Mouse (Mus musculus): ENCODE results near the gene Gse1.

The Gse1 gene

DNA sequence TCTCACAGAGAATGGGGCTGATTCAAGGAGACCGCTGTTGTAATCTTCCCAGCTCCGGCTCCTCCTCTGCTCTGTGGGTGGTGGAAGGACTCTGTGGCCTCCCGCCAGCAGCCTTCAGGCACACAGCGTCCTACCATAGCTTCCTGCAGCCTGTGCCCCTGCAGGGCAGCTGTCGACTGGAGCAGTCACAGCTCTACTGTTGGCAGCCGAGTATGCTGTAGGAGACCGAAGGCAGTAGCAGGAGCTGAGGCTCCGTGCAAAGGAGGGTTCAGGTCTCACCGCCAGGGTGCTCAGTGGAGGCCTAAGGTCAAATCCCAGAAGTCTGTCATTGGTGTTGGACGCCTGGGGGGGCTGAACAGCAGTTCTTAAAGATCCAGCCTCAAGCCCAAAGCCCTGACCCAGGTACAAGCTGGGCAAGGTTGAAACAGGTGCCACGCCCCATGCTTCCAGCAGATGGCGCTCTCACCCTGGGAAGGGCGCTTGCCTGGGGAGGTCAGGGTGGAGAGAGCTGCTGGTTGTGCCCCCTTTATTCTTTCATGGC is 72.4 kb downstream of the Gse1 start:
- DNase-seq (ENCODE audit: low spot score in 2 of 2) = peak; percentile 73 to 76

GRCm38 (mm10) chr8:120302941-120303675 is 74.9 kb downstream of the Gse1 start:
- DNase-seq (ENCODE audit: low spot score in 2 of 2) = no peak

GRCm38 (mm10) chr8:120304097-120304496 is 75.8 kb downstream of the Gse1 start:
- no peak for DNase-seq (ENCODE audit: low spot score in 2 of 2)

DNA sequence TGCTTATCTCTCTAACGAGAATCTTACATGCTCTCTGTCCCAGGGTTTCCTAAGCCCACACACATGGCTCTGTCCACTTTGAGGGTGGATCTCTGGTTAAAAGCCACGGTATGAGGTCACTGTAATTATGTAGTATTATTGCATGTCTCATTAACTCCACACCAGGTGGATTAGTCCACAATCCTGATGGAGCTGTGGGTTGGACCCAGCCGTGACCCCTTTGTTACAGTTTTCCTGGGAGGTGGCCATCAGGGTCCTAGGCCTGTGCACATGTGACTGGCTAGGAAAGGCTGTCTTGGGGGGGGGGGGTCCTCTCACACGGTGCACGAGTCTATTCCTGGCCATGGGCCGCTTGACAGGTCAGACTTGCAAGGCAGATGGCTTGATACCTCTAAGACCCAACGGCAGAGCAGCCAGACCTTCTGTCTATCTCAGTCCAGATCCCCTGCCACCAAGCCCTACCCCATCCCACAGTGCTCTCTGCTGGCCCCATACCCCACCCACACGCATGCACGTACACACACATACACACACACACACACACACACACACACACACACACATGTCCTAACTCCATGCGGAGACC is 77.6 kb downstream of the Gse1 start:
- DNase-seq (ENCODE audit: low spot score in 2 of 2) = no peak

DNA sequence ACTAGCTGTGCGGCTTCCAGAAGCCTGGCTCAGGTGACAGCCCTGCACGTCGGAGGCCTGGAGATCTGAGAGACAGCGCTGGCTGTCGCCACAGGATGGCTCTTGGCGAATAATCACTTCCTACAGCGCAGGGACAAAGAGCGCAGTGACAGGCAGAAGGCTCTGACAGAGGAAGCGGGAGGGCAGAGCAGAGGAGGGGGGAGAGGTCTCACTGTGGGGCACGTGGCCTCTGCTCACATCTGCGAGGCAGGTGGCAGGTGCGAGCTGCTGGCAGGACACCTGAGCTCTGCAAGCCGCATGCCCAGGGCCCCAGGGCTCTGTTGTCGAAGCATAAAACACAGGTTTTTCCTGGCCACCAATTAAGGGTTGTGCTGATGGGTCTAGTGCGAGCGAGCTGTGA is 78.8 kb downstream of the Gse1 start:
- no peak for DNase-seq (ENCODE audit: low spot score in 2 of 2)

DNA sequence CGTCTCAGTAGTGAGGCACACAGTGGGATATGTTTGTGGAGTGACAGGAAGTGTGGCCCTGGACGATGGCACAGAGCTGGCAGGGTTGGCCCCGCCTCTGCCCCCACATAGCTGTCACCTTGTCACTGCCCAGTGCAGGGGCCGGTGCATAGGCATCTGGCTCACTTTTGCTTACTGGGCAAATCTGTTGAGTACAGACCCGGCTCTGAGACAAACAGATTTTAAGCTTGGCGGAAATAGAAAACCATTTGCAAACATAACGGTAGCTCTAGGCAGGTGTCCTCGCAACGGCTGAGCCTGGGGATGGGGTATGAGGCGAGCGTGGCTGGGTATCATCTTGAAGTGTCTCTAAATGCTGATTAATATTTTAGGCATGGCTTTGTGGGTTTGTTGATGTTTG is 79.3 kb downstream of the Gse1 start:
- DNase-seq (ENCODE audit: low spot score in 2 of 2) = no peak

DNA sequence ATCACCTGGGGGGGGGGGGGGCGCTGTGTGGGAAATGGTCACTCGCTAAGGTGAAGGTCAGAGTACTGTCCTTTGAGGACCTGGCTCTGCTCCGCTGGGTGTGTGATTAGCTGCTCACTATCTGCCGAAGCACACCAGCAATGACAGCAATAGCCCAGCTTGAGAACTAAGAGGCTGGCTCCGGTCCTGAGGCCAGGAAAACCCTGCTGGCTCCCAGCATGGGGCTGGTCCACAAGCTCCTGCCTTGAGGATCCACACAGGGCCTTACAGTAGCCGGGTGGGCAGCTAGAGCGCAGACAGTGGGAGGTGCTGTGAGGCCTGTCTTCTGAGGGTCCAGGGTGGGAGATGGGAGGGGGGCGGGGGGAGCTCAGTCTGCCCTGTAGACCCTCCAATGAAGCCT is 79.9 kb downstream of the Gse1 start:
- DNase-seq (ENCODE audit: low spot score in 2 of 2) = no peak

DNA sequence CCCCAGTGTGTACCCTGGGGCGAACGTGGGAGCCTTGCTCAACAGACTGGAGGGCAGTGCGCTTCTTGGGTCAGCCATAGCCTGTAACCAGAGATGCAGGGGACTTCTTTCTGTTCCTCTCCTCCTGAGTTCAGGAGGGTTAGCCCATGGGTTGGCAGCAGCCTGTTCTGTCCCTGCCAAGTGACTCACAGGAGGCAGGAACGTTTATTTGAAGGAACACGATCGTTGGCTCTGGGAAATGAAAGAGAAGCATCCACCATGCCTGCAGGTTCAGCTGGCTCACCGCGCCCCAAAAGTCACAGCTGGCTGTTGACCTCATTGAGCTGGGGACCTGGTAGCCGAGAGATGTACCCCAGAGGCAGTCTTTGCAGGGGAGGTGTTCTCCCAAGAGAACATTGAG is 80.3 kb downstream of the Gse1 start:
- no peak for DNase-seq (ENCODE audit: low spot score in 2 of 2)

DNA sequence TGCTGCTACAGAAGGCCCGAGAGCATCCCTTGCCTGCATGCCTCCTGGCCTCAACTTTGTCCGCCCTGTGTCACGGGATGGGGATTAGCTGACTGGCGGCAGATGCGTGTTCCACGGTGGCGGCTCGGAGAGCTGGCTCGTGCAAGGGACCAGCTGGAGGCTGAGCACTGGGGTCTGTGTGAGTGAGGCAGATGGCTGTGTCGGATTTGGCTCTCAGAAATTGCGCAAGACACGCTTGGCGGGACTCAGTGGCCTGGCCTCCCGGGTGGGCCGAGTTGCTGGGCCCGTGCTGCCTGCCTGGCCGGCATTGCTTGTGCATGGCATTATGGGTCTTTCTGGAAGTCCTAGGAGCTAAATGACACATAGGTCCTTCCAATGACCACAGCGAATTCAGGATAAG is 81.1 kb downstream of the Gse1 start:
- DNase-seq (ENCODE audit: low spot score in 2 of 2) = peak; percentile 79 to 87

DNA sequence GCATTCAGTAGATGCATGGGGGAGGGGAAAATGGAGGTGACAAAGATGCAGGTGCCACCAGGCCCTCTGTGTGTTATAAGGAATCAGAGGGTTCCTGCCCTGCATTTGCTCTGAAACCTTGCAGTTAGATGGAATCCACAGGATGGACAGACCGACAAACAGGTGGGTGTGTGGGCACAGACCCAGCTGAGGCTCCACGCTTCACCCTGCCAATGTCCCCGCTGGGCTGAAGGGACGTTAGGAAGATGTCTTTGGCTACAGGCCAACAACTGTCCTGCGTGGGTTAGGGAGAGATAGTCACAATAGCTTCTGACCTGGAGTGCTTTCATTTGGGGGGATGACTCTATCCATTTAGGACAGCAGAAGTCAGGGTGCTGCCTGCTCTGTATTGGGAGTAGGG is 81.8 kb downstream of the Gse1 start:
- DNase-seq (ENCODE audit: low spot score in 2 of 2) = no peak

DNA sequence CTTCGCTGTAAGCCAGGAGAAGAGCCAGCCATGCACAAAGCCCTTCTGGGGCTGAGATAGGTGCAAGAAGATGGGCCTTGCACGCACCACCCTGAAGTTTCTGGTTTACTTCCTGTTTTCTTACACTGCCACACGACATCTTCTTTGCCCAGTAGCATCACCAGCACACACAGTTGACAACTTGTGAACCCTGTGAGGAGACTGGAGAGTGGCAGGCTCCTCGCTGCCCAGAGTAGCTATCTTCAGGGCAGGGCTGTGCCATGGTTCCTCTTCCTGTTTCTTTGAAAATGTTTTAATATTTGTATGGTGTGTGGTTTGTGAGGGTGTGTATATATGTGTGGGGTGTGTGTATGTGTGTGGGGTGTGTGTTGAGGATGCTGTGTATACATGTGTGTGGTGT is 84.2 kb downstream of the Gse1 start:
- no peak for DNase-seq (ENCODE audit: low spot score in 2 of 2)

DNA sequence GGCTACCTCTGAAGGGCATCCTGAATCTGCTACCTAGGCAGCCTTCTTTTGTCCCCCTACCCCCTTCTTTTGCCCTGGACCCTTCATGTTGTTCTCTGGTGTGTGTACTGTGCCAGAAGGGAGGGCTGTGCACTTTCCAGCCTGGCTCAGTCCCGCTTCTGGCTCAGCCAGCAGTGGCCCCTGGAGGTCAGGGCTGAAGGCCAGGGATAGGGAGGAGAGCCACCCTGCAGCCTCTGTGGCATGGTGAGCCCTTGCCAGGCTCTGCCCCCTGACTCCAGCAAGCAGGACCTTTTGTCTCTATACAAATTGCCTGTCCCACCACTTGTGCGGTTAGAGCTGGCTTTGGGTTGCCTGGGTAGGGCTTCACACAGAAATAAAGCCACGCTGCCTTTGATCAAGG is 85.4 kb downstream of the Gse1 start:
- DNase-seq (ENCODE audit: low spot score in 2 of 2) = no peak

- DNase-seq (ENCODE audit: low spot score in 2 of 2) = no peak
Observed at GRCm38 (mm10) chr8:120314932-120315331, 86.7 kb downstream of the Gse1 start.

GRCm38 (mm10) chr8:120315644-120316043 is 87.4 kb downstream of the Gse1 start:
- no peak for DNase-seq (ENCODE audit: low spot score in 2 of 2)

DNA sequence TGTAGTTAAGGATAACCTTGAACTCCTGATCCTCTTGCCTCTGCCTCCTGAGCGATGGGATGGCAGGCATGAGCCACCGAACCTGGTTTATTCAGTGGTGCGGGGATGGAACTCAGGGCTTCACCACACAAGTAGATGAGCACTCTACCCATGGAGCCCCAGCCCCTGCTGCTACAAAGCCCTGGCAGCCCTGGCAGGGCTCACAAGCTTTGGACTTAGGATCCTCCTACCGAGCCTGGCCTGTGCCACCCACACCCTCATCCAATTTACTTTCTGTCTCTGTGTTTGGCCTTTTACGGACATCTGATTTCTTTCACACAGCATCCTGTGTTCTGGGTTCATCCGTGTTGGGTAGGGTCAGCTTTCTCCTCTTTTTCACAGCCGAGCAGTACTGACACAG is 88.5 kb downstream of the Gse1 start:
- DNase-seq (ENCODE audit: low spot score in 2 of 2) = no peak

GRCm38 (mm10) chr8:120317118-120317824 is 89.0 kb downstream of the Gse1 start:
- DNase-seq (ENCODE audit: low spot score in 2 of 2) = peak; percentile 68 to 78

GRCm38 (mm10) chr8:120318476-120318991 is 90.3 kb downstream of the Gse1 start:
- DNase-seq (ENCODE audit: low spot score in 2 of 2) = no peak

DNA sequence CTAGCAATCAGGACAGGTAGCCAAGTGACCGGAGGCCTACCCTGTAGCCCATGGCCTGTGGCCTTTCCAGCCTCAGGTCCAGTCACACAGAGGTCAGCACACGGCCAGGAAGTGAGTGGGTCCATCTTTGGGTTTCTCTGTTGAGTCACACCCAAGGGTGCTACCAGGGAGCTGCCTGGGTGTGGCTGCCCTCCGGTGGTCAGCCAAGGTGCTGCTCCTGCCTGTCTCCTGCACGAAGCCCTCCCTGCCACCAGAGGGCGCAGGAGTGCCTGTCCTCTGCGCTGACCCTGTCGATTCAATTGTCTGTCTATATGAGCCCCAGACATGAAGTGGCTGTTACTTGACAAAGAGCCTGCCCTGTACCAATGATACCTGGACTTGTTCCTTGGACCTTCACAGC is 91.2 kb downstream of the Gse1 start:
- peak in 1 of 2 experiments; percentile 65 for DNase-seq (ENCODE audit: low spot score in 2 of 2)

DNA sequence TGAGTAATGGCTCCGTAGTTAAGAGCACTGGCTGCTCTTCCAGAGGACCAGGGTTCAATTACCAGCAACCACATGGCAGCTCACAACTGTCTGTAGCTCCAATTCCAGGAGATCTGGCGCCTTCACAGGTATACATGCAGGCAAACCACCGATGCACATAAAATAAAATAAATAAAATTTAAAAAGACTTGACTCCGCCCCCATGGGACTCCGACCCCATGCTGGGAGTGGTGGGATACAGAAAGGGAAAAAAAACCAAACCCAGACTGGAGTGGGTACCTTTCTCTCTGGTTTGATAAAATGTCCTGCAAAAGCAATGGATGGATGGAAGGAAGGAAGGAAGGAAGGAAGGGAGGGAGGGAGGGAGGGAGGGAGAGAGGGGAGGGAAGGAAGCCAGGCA is 91.9 kb downstream of the Gse1 start:
- DNase-seq (ENCODE audit: low spot score in 2 of 2) = no peak

DNA sequence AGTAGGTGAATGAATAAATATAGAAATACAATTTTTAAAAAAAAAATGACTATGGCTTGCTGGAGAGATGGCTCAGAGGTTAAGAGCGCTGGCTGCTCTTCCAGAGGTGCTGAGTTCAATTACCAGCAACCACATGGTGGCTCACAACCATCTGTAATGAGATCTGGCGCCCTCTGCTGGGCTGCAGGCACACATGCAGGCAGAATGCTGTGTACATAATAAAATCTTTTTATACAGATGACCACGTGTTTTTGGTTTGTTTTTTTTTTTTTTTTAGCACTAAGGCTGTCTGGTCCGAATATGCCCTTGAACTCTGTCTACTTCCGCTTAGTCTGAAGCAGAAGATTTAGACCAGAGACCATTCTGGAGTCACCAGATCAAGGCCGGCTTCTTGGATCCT is 93.5 kb downstream of the Gse1 start:
- no peak for DNase-seq (ENCODE audit: low spot score in 2 of 2)

GRCm38 (mm10) chr8:120322956-120323448 is 94.7 kb downstream of the Gse1 start:
- peak; percentile 69 for DNase-seq (ENCODE audit: low spot score in 2 of 2)

- peak; percentile 60 to 61 for DNase-seq (ENCODE audit: low spot score in 2 of 2)
Observed at GRCm38 (mm10) chr8:120324555-120324954, 96.3 kb downstream of the Gse1 start.

Data from right cerebral cortex, postnatal 10 days (tissue).